Mouse (Mus musculus): Measurements from ENCODE around the gene Prkcb. TPM values are rescaled to one million over a fixed set of nuclear protein-coding genes. Genes with fewer than 3 reads are reported as not detected.

Gene Prkcb
- polyA plus RNA-seq, 1 experiment: 11.0 TPM

DNA sequence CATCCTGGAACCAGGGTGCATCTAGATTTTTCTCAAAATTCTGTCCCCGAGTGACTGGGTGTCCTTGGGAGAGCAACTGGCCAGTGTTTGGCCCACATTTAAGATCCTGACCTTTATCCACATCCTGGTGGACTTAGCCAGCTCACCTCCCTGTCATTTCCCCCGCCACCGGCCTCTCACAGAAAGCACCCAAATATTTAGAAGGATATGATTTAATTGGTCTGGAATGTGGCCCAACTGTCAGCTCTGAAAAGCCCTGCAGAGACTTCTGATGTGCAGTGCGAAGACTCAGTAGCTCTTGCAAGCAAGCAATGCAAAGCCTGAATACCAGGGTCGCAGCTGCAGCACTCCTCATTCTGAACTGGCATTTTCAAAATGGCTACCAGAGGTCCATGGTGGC lies 274.0 kb downstream of the Prkcb start:
- 44% methylated on average over 5 of the region's 5 CpGs for WGBS
- DNase-seq (ENCODE audit: low read depth, low spot score): no peak

DNA sequence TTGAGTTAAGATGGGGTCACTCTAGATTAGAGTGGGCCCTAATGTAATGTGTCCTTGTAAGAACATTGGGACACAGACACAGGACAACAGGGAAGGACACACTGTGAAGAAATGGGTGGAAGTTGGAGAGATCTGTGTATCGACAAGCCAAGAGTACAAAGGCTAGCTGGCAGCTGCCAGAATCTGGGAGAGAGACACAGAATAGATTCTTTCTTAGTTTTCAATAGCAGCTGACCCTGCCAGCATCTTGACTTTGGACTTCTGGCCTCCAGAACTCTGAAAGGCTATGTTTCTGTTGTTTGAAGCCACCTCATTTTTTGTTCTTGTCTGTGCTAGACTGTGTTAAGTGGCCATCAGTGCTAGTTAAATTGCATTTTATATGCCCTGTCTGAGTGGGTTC lies 276.8 kb downstream of the Prkcb start:
- WGBS: 79% methylated on average over 1 of the region's 1 CpGs
- DNase-seq (ENCODE audit: low read depth, low spot score): no peak

DNA sequence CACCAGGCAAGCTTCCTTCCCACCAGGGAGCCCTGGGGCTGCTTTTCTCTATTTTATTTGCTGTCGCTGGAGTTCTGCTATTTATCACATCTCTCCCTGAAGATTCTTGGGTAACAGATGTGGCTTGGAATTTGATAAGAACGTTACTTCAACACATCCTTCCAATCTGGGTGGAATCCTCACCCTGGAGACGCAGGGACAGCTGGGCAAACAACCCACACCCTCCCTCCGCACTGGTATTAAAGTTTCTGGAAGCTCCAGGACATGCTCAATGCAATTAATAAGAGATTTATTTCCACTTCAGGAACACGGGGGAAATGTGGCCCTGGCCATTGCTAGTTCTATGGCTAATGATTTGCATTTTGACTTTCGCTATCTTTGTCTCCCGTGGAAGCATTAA lies 277.5 kb downstream of the Prkcb start:
- no peak for DNase-seq (ENCODE audit: low read depth, low spot score)
- WGBS: 50% methylated on average over 7 of the region's 7 CpGs

DNA sequence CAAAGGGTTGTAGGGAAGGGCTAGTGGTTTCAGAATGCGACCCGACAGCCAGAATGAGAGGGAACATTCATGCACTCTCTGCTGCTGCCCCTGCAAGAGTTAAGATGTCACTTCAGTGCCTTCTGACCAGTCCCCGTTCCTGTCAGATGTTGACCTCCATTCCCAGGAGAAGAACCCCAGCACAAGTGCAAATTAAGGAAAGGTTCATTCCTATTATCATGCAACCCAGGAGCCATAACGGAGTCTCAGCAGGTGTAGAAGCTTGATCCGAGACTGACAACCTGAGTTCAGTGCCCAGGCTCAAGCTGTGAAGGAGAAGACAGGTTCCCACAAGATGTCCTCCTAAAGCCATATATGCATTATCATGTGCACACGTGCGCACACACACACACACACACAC lies 280.2 kb downstream of the Prkcb start:
- 85% methylated on average over 7 of the region's 7 CpGs for WGBS
- no peak for DNase-seq (ENCODE audit: low read depth, low spot score)

DNA sequence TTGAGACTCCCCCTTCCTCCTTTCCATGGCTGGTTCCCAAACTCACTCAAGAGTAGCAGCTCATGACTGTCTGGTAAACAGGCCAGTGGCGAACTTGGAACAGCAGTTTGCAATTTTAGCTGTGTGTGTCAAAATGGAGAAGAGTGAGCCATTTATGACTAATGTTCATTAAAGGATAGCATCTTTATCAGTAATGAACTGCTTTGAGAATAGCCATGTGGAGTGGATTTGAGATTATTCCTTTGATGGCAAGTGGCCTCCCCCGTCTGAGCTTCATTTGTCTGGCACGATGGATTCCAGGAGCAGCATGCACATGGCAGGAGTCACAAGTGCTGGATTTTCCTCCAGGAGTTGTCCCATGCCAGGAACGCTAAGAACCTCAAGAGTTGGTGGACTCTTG lies 281.9 kb downstream of the Prkcb start:
- WGBS: 66% methylated on average over 4 of the region's 4 CpGs
- no peak for DNase-seq (ENCODE audit: low read depth, low spot score)

DNA sequence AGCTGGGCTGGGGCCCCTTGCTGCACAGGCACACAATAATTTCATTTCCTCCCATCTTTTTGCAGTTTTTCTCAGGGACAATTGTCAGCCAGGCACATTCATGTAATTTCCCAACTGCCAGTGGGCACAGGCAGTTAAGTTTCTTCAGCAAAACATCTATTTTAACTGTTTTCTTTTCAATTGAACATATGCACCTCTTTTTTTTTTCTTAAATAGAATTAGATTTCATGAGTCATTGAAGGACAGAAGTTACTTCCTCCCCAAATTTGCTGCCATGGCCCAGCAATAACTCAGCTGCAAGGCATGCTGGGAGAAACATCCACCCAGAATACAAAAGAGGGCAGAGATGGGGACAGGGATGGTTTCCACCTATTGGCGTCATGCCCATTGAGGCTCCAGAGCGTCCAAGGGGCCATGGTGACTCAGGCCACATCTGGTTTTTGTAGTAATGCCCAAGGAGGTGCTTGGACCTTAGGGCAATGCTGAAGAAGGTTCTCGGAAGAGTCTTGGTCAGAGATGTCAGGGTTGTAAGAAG lies 284.6 kb downstream of the Prkcb start:
- 81% methylated on average over 3 of the region's 3 CpGs for WGBS
- no peak for DNase-seq (ENCODE audit: low read depth, low spot score)

DNA sequence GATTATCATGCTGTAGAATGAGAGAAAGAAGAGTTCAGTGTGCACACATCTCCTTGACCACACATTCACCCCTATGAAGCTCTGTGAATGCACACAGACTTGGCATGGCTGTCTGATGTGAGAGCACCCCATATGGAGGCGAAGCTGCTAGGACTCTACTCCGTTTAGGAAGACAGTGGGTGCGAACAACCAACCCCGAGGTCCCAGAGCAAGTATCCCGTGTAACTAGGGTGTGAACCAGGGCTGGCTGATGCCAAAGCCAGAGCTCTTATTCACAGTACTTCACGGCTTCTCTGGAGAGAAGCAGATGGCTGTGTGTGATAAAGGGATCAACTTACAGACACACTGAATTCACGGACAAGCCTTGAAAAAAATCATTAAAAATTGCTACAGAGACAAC lies 285.9 kb downstream of the Prkcb start:
- no peak for DNase-seq (ENCODE audit: low read depth, low spot score)
- WGBS: 82% methylated on average over 7 of the region's 7 CpGs

DNA sequence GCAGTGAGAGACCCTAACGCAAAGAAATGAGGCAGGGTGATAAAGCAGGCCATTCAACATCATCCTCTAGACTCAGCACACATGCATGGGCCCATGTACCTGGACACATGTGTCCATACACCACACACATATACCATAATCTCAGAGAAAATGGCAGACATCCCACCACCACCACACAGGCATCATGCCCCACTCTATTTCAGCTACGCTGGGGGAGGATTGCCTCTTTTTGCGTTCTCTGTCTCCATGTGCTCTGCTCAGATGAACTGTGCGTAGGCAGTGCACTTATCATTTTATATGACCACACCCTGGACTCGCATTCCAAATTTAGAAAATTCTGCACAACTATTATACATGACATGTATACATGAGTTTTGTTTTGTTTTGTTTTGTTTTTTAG lies 286.5 kb downstream of the Prkcb start:
- WGBS: 62% methylated on average over 5 of the region's 5 CpGs
- no peak for DNase-seq (ENCODE audit: low read depth, low spot score)

DNA sequence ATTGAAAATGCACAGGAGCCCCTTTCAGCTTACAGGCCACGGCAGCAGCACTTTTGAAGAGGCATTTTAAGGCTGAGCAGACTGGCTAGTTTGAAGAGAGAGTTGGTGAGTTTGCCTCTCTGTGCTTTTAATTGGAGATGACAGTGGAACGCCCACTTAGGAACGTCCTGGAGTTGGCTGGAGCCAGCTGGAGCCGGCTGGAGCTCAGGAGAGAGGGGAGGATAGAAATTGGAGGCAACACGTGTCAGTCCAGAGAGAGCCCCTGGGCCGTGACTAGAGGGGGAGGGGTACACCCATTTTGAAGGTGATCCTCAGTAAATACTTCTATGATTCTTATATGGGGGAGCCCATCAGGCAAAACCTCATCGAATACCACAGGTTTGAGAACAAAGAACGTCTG lies 287.0 kb downstream of the Prkcb start:
- WGBS: 37% methylated on average over 8 of the region's 8 CpGs
- no peak for DNase-seq (ENCODE audit: low read depth, low spot score)

DNA sequence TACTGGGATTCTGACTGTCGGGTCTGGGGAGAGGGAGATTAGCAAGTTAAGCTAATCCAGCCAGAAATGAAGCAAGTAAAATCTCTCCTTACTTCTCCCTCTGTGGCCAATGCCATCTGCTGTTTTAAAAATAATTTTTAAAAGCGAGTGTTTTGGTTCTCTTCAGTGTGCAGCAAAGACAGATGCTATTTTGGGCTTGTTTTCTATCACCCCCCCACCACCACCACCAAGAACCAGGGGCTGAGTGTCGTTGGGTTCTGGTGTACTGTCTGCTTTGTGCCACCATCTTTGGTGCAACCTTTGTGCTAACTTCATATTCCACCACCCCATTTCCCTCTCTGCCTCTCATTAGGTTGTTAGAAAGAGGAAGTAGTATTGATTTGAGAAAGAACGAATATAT lies 289.0 kb downstream of the Prkcb start:
- 76% methylated on average over 4 of the region's 4 CpGs for WGBS
- no peak for DNase-seq (ENCODE audit: low read depth, low spot score)

DNA sequence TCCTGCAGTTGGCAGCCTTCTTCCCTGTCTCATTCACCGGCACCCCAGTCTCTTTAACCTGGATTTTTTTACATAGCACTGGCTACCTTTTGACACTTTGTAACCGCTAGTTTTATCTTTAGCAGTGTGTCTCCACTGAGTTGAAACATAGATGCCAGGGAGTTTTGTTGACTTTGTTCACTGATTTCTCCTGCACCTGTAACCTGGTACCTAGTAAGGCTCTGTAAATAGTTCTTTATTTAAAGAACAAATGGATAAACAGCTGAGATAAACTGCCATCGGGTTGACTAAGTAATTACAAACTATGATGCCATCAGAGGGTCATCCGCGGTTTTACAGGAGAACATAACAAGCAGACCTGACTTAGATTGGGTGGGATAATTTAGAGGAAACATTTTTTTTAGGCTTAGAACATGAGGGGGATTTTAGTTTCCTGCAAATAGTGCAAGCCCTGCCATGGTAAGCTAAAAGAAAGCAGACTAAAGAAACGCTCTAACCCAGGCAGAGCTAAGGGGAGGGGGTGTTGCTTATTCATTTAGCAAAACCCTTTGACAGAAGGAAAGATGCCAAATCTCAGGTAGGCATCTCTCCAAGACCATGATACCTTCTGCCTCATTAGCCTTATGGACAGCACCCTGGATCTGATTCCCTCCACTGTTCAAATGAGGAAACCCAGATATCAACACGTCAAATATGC lies 291.1 kb downstream of the Prkcb start:
- DNase-seq (ENCODE audit: low read depth, low spot score): no peak
- 44% methylated on average over 7 of the region's 7 CpGs for WGBS

DNA sequence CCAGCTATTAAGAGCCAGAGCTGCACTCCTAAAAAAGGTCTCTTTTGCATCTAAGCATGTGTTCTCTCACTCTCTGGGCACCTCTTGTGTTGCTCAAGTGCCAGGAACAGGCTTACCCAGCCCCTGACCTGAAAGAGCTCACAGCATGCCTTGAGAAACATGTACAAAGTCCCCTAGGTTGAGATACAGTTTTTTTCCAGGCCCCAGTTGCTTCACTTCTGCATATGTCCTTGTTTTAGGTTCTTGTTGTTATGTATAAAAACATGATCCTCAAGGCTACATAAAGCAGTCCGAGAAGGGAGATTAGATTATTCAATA lies 291.6 kb downstream of the Prkcb start:
- WGBS: 93% methylated on average over 1 of the region's 1 CpGs
- no peak for DNase-seq (ENCODE audit: low read depth, low spot score)

DNA sequence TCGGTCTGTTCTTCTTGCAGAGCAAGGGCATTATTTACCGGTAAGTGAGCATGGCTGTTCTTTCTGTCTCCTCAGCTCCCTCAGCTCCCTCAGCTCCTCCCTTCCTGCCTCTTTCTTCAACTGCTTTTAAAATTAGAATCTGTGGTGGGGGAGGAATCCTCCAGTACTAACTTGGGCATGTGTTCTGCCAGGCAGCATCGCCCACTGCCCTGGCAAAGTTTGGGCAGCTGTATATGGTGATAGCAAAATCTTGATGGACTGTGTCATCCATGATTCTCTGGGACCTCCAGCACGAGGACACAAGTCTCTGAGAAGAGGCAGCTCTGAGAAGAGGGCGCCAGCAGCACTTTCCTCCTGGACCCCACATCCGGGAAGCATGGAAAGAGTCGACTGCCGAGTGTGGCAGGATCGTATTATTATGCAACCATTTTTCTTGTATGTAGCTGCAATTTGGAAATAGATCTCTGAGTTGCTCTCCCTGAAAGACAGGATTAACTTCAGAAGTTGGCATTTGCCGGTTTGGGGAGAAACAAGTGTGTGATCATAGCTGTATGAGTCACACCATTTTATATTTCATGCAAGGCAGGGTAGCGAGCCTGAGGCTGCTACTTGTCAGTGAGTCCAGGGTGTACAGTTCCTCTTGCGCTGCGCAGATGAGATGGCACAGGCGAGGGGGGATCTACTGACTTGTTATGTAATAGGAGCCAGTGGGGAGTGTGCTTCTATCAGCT lies 296.0 kb downstream of the Prkcb start:
- DNase-seq (ENCODE audit: low read depth, low spot score): no peak
- 75% methylated on average over 14 of the region's 14 CpGs for WGBS

DNA sequence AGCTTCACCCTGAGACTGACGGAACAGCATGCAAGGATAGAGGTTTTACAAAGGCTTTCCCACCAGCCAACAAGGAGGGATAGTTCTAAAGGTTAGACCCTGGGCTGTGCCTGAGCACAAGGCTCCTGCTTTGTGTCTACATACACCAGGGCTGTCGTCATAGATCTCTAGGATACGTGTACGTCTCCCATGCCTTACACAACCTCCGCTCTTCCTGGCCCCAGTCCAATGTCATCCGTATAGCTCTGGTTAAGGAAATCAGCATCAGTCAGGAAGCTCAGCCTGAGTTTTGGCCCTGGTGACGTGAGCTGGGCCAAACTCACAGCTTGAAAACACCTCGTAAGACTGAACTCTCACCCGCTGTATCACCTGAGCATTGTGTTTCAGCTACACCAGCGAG lies 307.3 kb downstream of the Prkcb start:
- WGBS: 68% methylated on average over 10 of the region's 10 CpGs
- DNase-seq (ENCODE audit: low read depth, low spot score): no peak

DNA sequence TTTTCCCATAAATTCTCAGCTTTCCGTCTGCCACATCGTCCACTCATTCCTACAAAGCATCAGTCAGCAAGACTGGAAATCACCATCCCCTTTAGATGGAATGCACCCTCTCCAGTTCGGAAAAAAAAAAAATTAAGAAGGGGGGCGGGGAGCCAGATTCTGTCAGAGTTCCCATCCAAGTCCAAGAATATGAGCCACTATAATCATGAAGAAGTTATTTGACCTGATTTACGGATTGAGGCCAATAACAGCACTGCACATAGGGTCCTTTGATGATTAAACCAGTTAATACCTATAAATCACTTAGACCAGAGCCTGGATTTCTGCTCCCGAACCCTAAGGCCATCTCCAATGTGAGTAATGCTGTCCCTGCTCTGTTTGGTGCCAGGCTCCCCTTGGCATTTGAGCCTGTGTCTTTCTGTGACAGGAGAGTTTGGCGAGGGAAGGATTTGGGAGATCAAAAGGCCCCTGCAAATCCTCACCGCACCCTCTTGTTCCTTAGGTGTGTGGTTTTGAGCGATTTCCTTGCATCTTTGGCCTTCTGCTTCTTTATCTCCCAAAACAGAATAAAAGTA lies 308.1 kb downstream of the Prkcb start:
- DNase-seq (ENCODE audit: low read depth, low spot score): no peak
- 70% methylated on average over 9 of the region's 9 CpGs for WGBS

DNA sequence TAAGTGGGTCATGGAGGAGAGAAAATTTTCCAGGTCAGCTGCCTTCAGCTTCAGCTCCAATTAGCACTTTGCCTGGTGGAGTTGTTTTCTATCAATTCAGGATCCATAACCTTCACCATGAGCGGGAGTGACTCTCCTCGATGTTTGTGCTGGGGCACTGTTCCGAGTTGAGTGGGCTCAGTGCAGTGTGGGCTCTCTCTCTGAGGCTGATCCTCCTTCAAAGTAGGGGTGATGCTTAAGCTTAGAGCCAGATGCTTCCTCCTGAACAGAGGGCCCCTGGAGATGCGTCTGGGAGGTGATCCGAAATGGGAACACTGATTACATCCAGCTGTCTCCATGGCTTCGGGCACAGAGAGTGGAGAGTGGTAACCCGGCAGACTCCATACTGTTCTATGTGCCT lies 308.8 kb downstream of the Prkcb start:
- 75% methylated on average over 7 of the region's 7 CpGs for WGBS

DNA sequence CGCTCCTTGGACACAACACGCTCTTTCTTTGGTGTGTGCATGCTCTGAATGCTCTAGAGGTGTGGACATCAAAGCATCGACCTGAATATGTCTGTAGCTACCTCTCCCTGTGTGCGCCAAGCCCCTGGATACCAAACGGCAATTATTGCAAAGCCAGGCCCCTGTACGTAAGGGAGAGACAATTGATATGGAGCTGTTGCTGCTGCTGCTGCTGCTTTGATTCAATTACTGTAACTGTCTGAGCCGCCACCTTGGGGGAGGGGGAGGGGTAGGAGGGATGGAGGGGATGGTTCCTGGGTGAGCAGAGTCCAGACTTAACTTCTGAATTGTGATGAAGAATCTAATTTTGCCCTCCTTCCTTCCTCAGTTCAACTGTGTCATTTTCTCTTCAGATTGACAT lies 312.3 kb downstream of the Prkcb start:
- WGBS: 74% methylated on average over 7 of the region's 7 CpGs
- DNase-seq (ENCODE audit: low read depth, low spot score): no peak

More for the DNA sequence above, 308.8 kb downstream of the Prkcb start:
- no peak for DNase-seq (ENCODE audit: low read depth, low spot score)

DNA sequence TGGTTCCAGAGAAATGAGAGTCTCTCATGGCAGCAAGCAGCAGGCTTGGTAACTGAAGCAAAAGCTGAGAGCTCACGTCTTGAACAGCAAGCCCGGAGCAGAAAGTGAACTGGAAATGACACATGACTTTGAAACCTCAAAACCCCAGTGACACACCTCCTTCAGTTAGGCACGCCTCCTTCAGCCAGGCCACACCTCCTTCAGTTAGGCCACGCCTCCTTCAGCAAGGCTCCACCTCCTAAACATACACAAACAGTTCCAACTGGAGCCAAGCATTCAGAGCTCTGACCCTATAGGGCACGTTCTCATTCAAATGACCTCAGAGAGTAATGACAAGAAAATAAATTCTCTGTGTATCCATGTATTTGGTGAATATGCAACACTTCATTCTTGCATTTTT lies 316.5 kb downstream of the Prkcb start:
- WGBS: 74% methylated on average over 5 of the region's 5 CpGs
- DNase-seq (ENCODE audit: low read depth, low spot score): no peak

DNA sequence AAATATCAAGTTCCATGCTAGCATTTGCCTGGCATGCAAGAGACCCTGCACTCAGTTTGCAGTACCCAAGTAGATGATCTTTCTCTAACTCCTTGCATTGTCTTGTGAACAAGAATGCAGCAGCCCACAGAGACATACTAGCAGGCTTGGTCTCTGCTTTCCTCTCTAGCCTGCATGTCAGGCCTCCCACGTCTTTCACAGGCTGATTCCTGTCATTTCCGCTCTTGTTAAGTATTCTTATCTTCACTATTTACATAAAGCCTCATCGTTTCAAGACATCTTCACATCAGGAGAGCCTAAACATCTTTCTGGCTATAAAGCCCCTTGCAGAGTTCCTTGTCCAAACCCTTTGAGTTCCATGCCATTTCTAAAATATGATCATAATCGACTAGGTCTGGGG lies 320.9 kb downstream of the Prkcb start:
- WGBS: 55% methylated on average over 4 of the region's 4 CpGs
- DNase-seq (ENCODE audit: low read depth, low spot score): no peak

DNA sequence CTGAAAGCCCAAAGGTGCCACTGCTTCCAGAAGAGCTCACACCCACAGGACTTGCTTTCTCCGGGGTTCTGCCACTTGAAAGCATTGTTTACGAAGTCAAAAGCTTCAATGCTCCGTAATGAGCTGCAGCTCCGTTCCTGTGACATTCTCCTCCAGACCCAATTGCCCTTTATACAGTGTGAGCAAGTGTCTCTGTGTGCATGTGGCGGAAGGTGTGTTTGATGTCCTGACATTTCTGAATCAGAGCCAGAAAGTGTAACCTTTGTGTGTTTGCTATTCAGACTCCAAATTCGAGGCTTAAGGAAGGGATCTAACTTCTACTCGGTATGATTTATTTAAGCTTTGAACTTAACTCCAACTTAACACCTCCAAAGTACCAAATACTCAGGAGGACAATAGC lies 321.6 kb downstream of the Prkcb start:
- DNase-seq (ENCODE audit: low read depth, low spot score): no peak

DNA sequence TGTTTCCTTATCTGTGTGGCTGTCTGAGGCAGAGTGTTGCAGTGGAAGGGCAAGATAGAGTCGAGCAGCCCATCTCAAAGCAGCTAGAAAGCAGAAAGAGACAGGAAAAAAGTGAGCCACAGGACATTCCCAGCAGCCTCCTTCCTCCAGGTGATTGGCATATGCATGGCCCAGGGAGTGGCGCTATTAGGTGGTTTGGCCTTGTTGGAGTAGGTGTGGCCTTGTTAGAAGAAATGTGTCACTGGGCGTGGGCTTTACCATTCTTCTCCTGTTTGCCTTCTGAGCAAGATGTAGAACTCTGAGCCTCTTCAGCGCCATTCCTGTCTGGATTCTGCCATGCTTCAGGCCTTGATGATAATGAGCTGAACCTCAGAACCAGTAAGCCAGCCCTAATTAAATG lies 325.3 kb downstream of the Prkcb start:
- DNase-seq (ENCODE audit: low read depth, low spot score): no peak
- WGBS: 52% methylated on average over 4 of the region's 4 CpGs

More for the DNA sequence above, 321.6 kb downstream of the Prkcb start:
- 41% methylated on average over 7 of the region's 7 CpGs for WGBS

Data from large intestine, adult 2 months (tissue).